Mouse (Mus musculus): ENCODE data around the gene a. TPM values are rescaled to one million over a fixed set of nuclear protein-coding genes. Genes with fewer than 3 reads are reported as not detected.
"Not testable (repeated sequence)": the region's sequence is repeated elsewhere in the genome, so short reads cannot be mapped to it uniquely, and the experiment has no call there.

Gene a
- polyA plus RNA-seq, 1 experiment: not detected

GRCm38 (mm10) chr2:154876621-154877020, 85.4 kb downstream of the a start:
- Histone ChIP-seq H3K27ac (ENCODE audit: control insufficient read depth, insufficient read depth, low read depth, low read length, poor library complexity) (no peak overlapping the region), H3K4me1 (ENCODE audit: control insufficient read depth, insufficient read depth, low read length) (no peaks in the 10 kb centered on the region), H3K4me3 (replicated peaks; ENCODE audit: control insufficient read depth, low read depth, low read length) (no peak overlapping the region)
- TF ChIP-seq CTCF (IDR thresholded peaks at IDR 0.05; ENCODE audit: control insufficient read depth, insufficient read depth, low read length): no peak
- TF ChIP-seq POLR2A (IDR thresholded peaks at IDR 0.05; ENCODE audit: borderline replicate concordance, control insufficient read depth, low read depth, low read length): no peak
- 93% methylated on average over 2 of the region's 2 CpGs for WGBS

- WGBS: 5% methylated on average over 2 of the region's 2 CpGs
- H3K27ac ChIP-seq (ENCODE audit: control insufficient read depth, insufficient read depth, low read depth, low read length, poor library complexity): no peak overlapping the region
- peak overlapping the region; percentile 96 for H3K4me3 ChIP-seq (replicated peaks; ENCODE audit: control insufficient read depth, low read depth, low read length)
- TF ChIP-seq POLR2A (IDR thresholded peaks at IDR 0.05; ENCODE audit: borderline replicate concordance, control insufficient read depth, low read depth, low read length): no peak
- no peaks in the 10 kb centered on the region; the same call in 1 of the 2 replicates for H3K4me1 ChIP-seq (ENCODE audit: control insufficient read depth, insufficient read depth, low read length)
These were observed 100.4 kb downstream of the a start for GRCm38 (mm10) chr2:154891585-154891984.

GRCm38 (mm10) chr2:154892201-154893044, 101.2 kb downstream of the a start, which contains the start of gene Eif2s2:
Gene Eif2s2, minus strand, starts transcription at chr2:154892935.
- peak; percentile 80; the same call in 1 of the 2 replicates for TF ChIP-seq POLR2A (IDR thresholded peaks at IDR 0.05; ENCODE audit: borderline replicate concordance, control insufficient read depth, low read depth, low read length)
- no peak for TF ChIP-seq CTCF (IDR thresholded peaks at IDR 0.05; ENCODE audit: control insufficient read depth, insufficient read depth, low read length)
- Histone ChIP-seq H3K4me3 (replicated peaks; ENCODE audit: control insufficient read depth, low read depth, low read length) (peak within 1 kb of the TSS; percentile 96), H3K4me1 (ENCODE audit: control insufficient read depth, insufficient read depth, low read length) (no peaks in the 10 kb centered on the region; the same call in 1 of the 2 replicates), H3K27ac (ENCODE audit: control insufficient read depth, insufficient read depth, low read depth, low read length, poor library complexity) (peak within 1 kb of the TSS; percentile 85)
- WGBS: under 1% methylated on average over 75 of the region's 75 CpGs

GRCm38 (mm10) chr2:154893045-154893385, 101.8 kb downstream of the a start:
- 7% methylated on average over 12 of the region's 12 CpGs for WGBS
- TF ChIP-seq CTCF (IDR thresholded peaks at IDR 0.05; ENCODE audit: control insufficient read depth, insufficient read depth, low read length) (no peak), POLR2A (IDR thresholded peaks at IDR 0.05; ENCODE audit: borderline replicate concordance, control insufficient read depth, low read depth, low read length) (no peak)
- Histone ChIP-seq H3K27ac (ENCODE audit: control insufficient read depth, insufficient read depth, low read depth, low read length, poor library complexity) (no peak overlapping the region), H3K4me3 (replicated peaks; ENCODE audit: control insufficient read depth, low read depth, low read length) (peak overlapping the region; percentile 29), H3K4me1 (ENCODE audit: control insufficient read depth, insufficient read depth, low read length) (no peaks in the 10 kb centered on the region; the same call in 1 of the 2 replicates)

GRCm38 (mm10) chr2:154893548-154893947, 102.3 kb downstream of the a start:
- no peaks in the 10 kb centered on the region; the same call in 1 of the 2 replicates for H3K4me1 ChIP-seq (ENCODE audit: control insufficient read depth, insufficient read depth, low read length)
- H3K4me3 ChIP-seq (replicated peaks; ENCODE audit: control insufficient read depth, low read depth, low read length): no peak overlapping the region
- H3K27ac ChIP-seq (ENCODE audit: control insufficient read depth, insufficient read depth, low read depth, low read length, poor library complexity): no peak overlapping the region
- WGBS: 78% methylated on average over 4 of the region's 4 CpGs
- TF ChIP-seq CTCF (IDR thresholded peaks at IDR 0.05; ENCODE audit: control insufficient read depth, insufficient read depth, low read length) (no peak), POLR2A (IDR thresholded peaks at IDR 0.05; ENCODE audit: borderline replicate concordance, control insufficient read depth, low read depth, low read length) (no peak)

- WGBS: 84% methylated on average over 8 of the region's 8 CpGs
- not testable (repeated sequence) for H3K4me3 ChIP-seq (replicated peaks; ENCODE audit: control insufficient read depth, low read depth, low read length)
These were observed 107.8 kb downstream of the a start for GRCm38 (mm10) chr2:154899004-154899403.

GRCm38 (mm10) chr2:154899412-154899811, 108.2 kb downstream of the a start:
- H3K4me1 ChIP-seq (ENCODE audit: control insufficient read depth, insufficient read depth, low read length); H3K27ac ChIP-seq (ENCODE audit: control insufficient read depth, insufficient read depth, low read depth, low read length, poor library complexity); H3K4me3 ChIP-seq (replicated peaks; ENCODE audit: control insufficient read depth, low read depth, low read length): not testable (repeated sequence)
- 81% methylated on average over 4 of the region's 4 CpGs for WGBS

More at GRCm38 (mm10) chr2:154899004-154899403, 107.8 kb downstream of the a start:
- not testable (repeated sequence) for H3K27ac ChIP-seq (ENCODE audit: control insufficient read depth, insufficient read depth, low read depth, low read length, poor library complexity); H3K4me1 ChIP-seq (ENCODE audit: control insufficient read depth, insufficient read depth, low read length)

GRCm38 (mm10) chr2:154902111-154902510, 110.9 kb downstream of the a start:
- H3K4me3 ChIP-seq (replicated peaks; ENCODE audit: control insufficient read depth, low read depth, low read length): no peak overlapping the region
- H3K27ac ChIP-seq (ENCODE audit: control insufficient read depth, insufficient read depth, low read depth, low read length, poor library complexity): no peak overlapping the region
- TF ChIP-seq POLR2A (IDR thresholded peaks at IDR 0.05; ENCODE audit: borderline replicate concordance, control insufficient read depth, low read depth, low read length) (no peak), CTCF (IDR thresholded peaks at IDR 0.05; ENCODE audit: control insufficient read depth, insufficient read depth, low read length) (no peak)
- 42% methylated on average over 3 of the region's 3 CpGs for WGBS
- no peaks in the 10 kb centered on the region for H3K4me1 ChIP-seq (ENCODE audit: control insufficient read depth, insufficient read depth, low read length)

GRCm38 (mm10) chr2:154905796-154906195, 114.6 kb downstream of the a start:
- no peak overlapping the region for H3K27ac ChIP-seq (ENCODE audit: control insufficient read depth, insufficient read depth, low read depth, low read length, poor library complexity)
- H3K4me1 ChIP-seq (ENCODE audit: control insufficient read depth, insufficient read depth, low read length): no peaks in the 10 kb centered on the region
- H3K4me3 ChIP-seq (replicated peaks; ENCODE audit: control insufficient read depth, low read depth, low read length): no peak overlapping the region
- 57% methylated on average over 2 of the region's 2 CpGs for WGBS
- no peak for TF ChIP-seq POLR2A (IDR thresholded peaks at IDR 0.05; ENCODE audit: borderline replicate concordance, control insufficient read depth, low read depth, low read length)

All from bone marrow, adult 2 months (tissue).